Mouse (Mus musculus) neural tube, embryonic 14.5 days (tissue): ENCODE measurements around the gene Galntl6. TPM values are rescaled to one million over a fixed set of nuclear protein-coding genes. Genes with fewer than 3 reads are reported as not detected.

Source experiments
- ATAC-seq: fragments of 200-750 bp; cut with Nextera tagmentation; 2 replicates; pipeline ENCODE4 v1.8.0; 2017; ENCODE audit warnings: low read depth, mild to moderate bottlenecking, moderate TSS enrichment, moderate library complexity
- H3K27ac ChIP-seq: fragments of 300-500 bp; sonication (generic); 2 replicates; pipeline ENCODE4 v1.5.1; 2014; ENCODE audit warnings: low read depth, mild to moderate bottlenecking, control low read depth, low read length, moderate library complexity, mixed read lengths
- H3K27me3 ChIP-seq: fragments of 300-500 bp; sonication (generic); 2 replicates; pipeline ENCODE4 v1.6.1; 2014; ENCODE audit warnings: low read length; ENCODE audit not compliant: control insufficient read depth, insufficient read depth
- H3K36me3 ChIP-seq: fragments of 300-500 bp; sonication (generic); 2 replicates; pipeline ENCODE4 v1.6.1; 2014; ENCODE audit warnings: low read length, mixed read lengths; ENCODE audit not compliant: control insufficient read depth, insufficient read depth
- H3K4me1 ChIP-seq: fragments of 300-500 bp; sonication (generic); 2 replicates; pipeline ENCODE4 v1.6.1; 2014; ENCODE audit warnings: low read length; ENCODE audit not compliant: control insufficient read depth, insufficient read depth
- H3K4me2 ChIP-seq: fragments of 300-500 bp; sonication (generic); 2 replicates; pipeline ENCODE4 v1.6.1; 2014; ENCODE audit warnings: mild to moderate bottlenecking, low read depth, low read length, control low read depth
- H3K4me3 ChIP-seq: fragments of 300-500 bp; sonication (generic); 2 replicates; pipeline ENCODE4 v1.5.1; 2014; ENCODE audit warnings: low read depth, low read length, control low read depth, mixed read lengths
- H3K9ac ChIP-seq: fragments of 300-500 bp; sonication (generic); replicated peaks from 2 replicates; pipeline ENCODE4 v1.6.1; 2014; ENCODE audit warnings: low read depth, mild to moderate bottlenecking, control low read depth, low read length, mixed read lengths
- H3K9me3 ChIP-seq: fragments of 300-500 bp; sonication (generic); 2 replicates; pipeline ENCODE4 v1.6.1; 2016; ENCODE audit warnings: low read length; ENCODE audit not compliant: control insufficient read depth
- WGBS: fragments of 180-500 bp; shearing (Covaris S2); extraction: QIAGEN DNeasy Blood & Tissue Kit; methylation state at CpG from one replicate; pipeline ENCODE4 v1.1.7; 2014; 5-methylcytosine and 5-hydroxymethylcytosine counted together
- polyA plus RNA-seq: library from polyadenylated mRNA; unstranded; fragments of >200 nt; fragmentation: Nextera tagmentation; extraction: Ambion mirVana; gene quantifications from 2 replicates; pipeline ENCODE4 v1.2.1, GENCODE M21; 2014

The Galntl6 gene
- polyA plus RNA-seq, 1 experiment from 2014 or later = 26.4 TPM

- H3K9ac ChIP-seq = no peak overlapping the region
- no peak overlapping the region for H3K4me3 ChIP-seq
- ATAC-seq = no peak
- peaks cover 4% of the 10 kb centered on the region; the same call in 1 of the 2 replicates for H3K4me1 ChIP-seq
- H3K4me2 ChIP-seq = no peak overlapping the region
- no peaks in the 10 kb centered on the region for H3K27me3 ChIP-seq
- H3K27ac ChIP-seq = no peak overlapping the region
- H3K36me3 ChIP-seq = no peaks in the 10 kb centered on the region
- H3K9me3 ChIP-seq = no peaks in the 10 kb centered on the region
- WGBS = 41% methylated on average over 16 of the region's 16 CpGs
Measured at GRCm38 (mm10) chr8:57958121-57958901, 954.1 kb downstream of the Galntl6 start.

GRCm38 (mm10) chr8:57955501-57955900 lies 956.9 kb downstream of the Galntl6 start:
- 89% methylated on average over 7 of the region's 7 CpGs for WGBS
- no peak overlapping the region for H3K4me3 ChIP-seq
- no peak for ATAC-seq

GRCm38 (mm10) chr8:57941113-57941512 lies 971.3 kb downstream of the Galntl6 start:
- 86% methylated on average over 2 of the region's 2 CpGs for WGBS
- H3K36me3 ChIP-seq = no peaks in the 10 kb centered on the region

More at GRCm38 (mm10) chr8:57955501-57955900, 956.9 kb downstream of the Galntl6 start:
- no peaks in the 10 kb centered on the region for H3K36me3 ChIP-seq
- peaks cover 4% of the 10 kb centered on the region; the same call in 1 of the 2 replicates for H3K4me1 ChIP-seq
- H3K27ac ChIP-seq = no peak overlapping the region
- H3K9me3 ChIP-seq = no peaks in the 10 kb centered on the region
- H3K4me2 ChIP-seq = no peak overlapping the region
- no peaks in the 10 kb centered on the region for H3K27me3 ChIP-seq
- no peak overlapping the region for H3K9ac ChIP-seq

GRCm38 (mm10) chr8:57939856-57940420 lies 972.5 kb downstream of the Galntl6 start:
- Histone ChIP-seq H3K27ac (no peak overlapping the region), H3K4me1 (no peaks in the 10 kb centered on the region), H3K36me3 (no peaks in the 10 kb centered on the region), H3K4me3 (no peak overlapping the region), H3K4me2 (no peak overlapping the region), H3K9me3 (no peaks in the 10 kb centered on the region), H3K9ac (no peak overlapping the region), H3K27me3 (no peaks in the 10 kb centered on the region)
- 64% methylated on average over 5 of the region's 5 CpGs for WGBS
- ATAC-seq = no peak

More at GRCm38 (mm10) chr8:57941113-57941512, 971.3 kb downstream of the Galntl6 start:
- no peak overlapping the region for H3K9ac ChIP-seq
- H3K27ac ChIP-seq = no peak overlapping the region
- no peak overlapping the region for H3K4me2 ChIP-seq
- no peaks in the 10 kb centered on the region for H3K27me3 ChIP-seq
- no peak for ATAC-seq
- H3K9me3 ChIP-seq = no peaks in the 10 kb centered on the region
- H3K4me1 ChIP-seq = no peaks in the 10 kb centered on the region
- H3K4me3 ChIP-seq = no peak overlapping the region

- 15% methylated on average over 8 of the region's 8 CpGs for WGBS
- Histone ChIP-seq H3K4me3 (no peak overlapping the region), H3K4me2 (no peak overlapping the region)
Measured at GRCm38 (mm10) chr8:57939177-57939855, 973.1 kb downstream of the Galntl6 start.

GRCm38 (mm10) chr8:57927074-57927473 lies 985.4 kb downstream of the Galntl6 start:
- 58% methylated on average over 6 of the region's 6 CpGs for WGBS
- Histone ChIP-seq H3K9ac (no peak overlapping the region), H3K4me1 (no peaks in the 10 kb centered on the region), H3K27ac (no peak overlapping the region), H3K9me3 (no peaks in the 10 kb centered on the region), H3K27me3 (no peaks in the 10 kb centered on the region), H3K36me3 (no peaks in the 10 kb centered on the region), H3K4me2 (no peak overlapping the region), H3K4me3 (no peak overlapping the region)
- no peak for ATAC-seq

More at GRCm38 (mm10) chr8:57939177-57939855, 973.1 kb downstream of the Galntl6 start:
- H3K27ac ChIP-seq = no peak overlapping the region
- no peak overlapping the region for H3K9ac ChIP-seq
- H3K4me1 ChIP-seq = no peaks in the 10 kb centered on the region
- H3K27me3 ChIP-seq = no peaks in the 10 kb centered on the region
- H3K9me3 ChIP-seq = no peaks in the 10 kb centered on the region
- ATAC-seq = peak; percentile 68; the same call in 1 of the 2 replicates
- H3K36me3 ChIP-seq = no peaks in the 10 kb centered on the region

GRCm38 (mm10) chr8:57923556-57923955 lies 988.9 kb downstream of the Galntl6 start:
- no peaks in the 10 kb centered on the region for H3K27me3 ChIP-seq
- no peak overlapping the region for H3K9ac ChIP-seq
- no peaks in the 10 kb centered on the region for H3K9me3 ChIP-seq
- H3K4me1 ChIP-seq = peaks cover 4% of the 10 kb centered on the region; the same call in 1 of the 2 replicates
- H3K4me3 ChIP-seq = no peak overlapping the region
- 7% methylated on average over 6 of the region's 6 CpGs for WGBS
- no peaks in the 10 kb centered on the region for H3K36me3 ChIP-seq
- H3K4me2 ChIP-seq = no peak overlapping the region
- ATAC-seq = peak; percentile 70; the same call in 1 of the 2 replicates
- H3K27ac ChIP-seq = no peak overlapping the region

GRCm38 (mm10) chr8:57923130-57923529 lies 989.3 kb downstream of the Galntl6 start:
- WGBS = 18% methylated on average over 6 of the region's 6 CpGs
- Histone ChIP-seq H3K36me3 (no peaks in the 10 kb centered on the region), H3K27ac (no peak overlapping the region), H3K4me2 (no peak overlapping the region), H3K9me3 (no peaks in the 10 kb centered on the region), H3K9ac (no peak overlapping the region), H3K27me3 (no peaks in the 10 kb centered on the region), H3K4me3 (no peak overlapping the region), H3K4me1 (peaks cover 4% of the 10 kb centered on the region; the same call in 1 of the 2 replicates)
- ATAC-seq = no peak
